32 mouse cellular contexts compared by ENCODE assay signal in genomic region chr16:9430509-9430908, GRCm38 (mm10).
"Had no signal": no experiment of that assay in that cellular context is flagged by ENCODE, and none has a peak within 500 bp of the region (broad histone marks: within the 10 kb centered on the region; RNA-seq: fewer than 3 reads in every experiment).

No protein-coding gene starts in this region.

- H3K4me1 ChIP-seq: limb, embryonic 10.5 days; limb, embryonic 12.5 days; limb, embryonic 13.5 days; limb, embryonic 15.5 days; liver, embryonic 12.5 days; liver, embryonic 13.5 days; liver, embryonic 15.5 days; lung, embryonic 15.5 days; megakaryocyte, embryonic 14.5 days; midbrain, embryonic 10.5 days; midbrain, embryonic 12.5 days; midbrain, embryonic 13.5 days; midbrain, embryonic 15.5 days; neural tube, embryonic 12.5 days had no signal

- ATAC-seq: liver, embryonic 12.5 days; liver, postnatal 0 days; lung, postnatal 0 days; midbrain, embryonic 13.5 days; midbrain, embryonic 15.5 days; midbrain, embryonic 16.5 days had no signal

- DNase-seq: left cerebral cortex, postnatal 4 days; liver; liver, embryonic 13.5 days; liver, postnatal 0 days; lung, adult 18-20 months; lung, adult 2 months; lung, embryonic 14.5 days; lung, postnatal 10 days; lung, postnatal 14 days; lung, postnatal 36 days; lung, postnatal 4 days; midbrain, embryonic 14.5 days had no signal

- H3K36me3 ChIP-seq: limb, embryonic 10.5 days; limb, embryonic 12.5 days; limb, embryonic 13.5 days; limb, embryonic 15.5 days; liver, embryonic 12.5 days; liver, embryonic 13.5 days; liver, embryonic 15.5 days; lung, embryonic 15.5 days; midbrain, embryonic 10.5 days; midbrain, embryonic 12.5 days; midbrain, embryonic 13.5 days; midbrain, embryonic 15.5 days; neural tube, embryonic 12.5 days had no signal

- H3K9me3 ChIP-seq: limb, embryonic 10.5 days; limb, embryonic 12.5 days; limb, embryonic 13.5 days; limb, embryonic 15.5 days; liver, embryonic 12.5 days; liver, embryonic 13.5 days; liver, embryonic 15.5 days; lung, embryonic 15.5 days; midbrain, embryonic 10.5 days; midbrain, embryonic 12.5 days; midbrain, embryonic 13.5 days; midbrain, embryonic 15.5 days; neural tube, embryonic 12.5 days had no signal

- H3K27me3 ChIP-seq: limb, embryonic 12.5 days; limb, embryonic 13.5 days; limb, embryonic 15.5 days; liver, embryonic 12.5 days; liver, embryonic 13.5 days; liver, embryonic 15.5 days; lung, embryonic 15.5 days; megakaryocyte, embryonic 14.5 days; midbrain, embryonic 15.5 days; neural tube, embryonic 12.5 days had no signal

- H3K9ac ChIP-seq: limb, embryonic 12.5 days; limb, embryonic 13.5 days; limb, embryonic 15.5 days; liver, embryonic 12.5 days; liver, embryonic 13.5 days; liver, embryonic 14.5 days; liver, embryonic 15.5 days; liver, postnatal 0 days; lung, embryonic 14.5 days; lung, embryonic 15.5 days; midbrain, embryonic 12.5 days; midbrain, embryonic 13.5 days; midbrain, embryonic 15.5 days; neural tube, embryonic 12.5 days had no signal

- H3K4me2 ChIP-seq: limb, embryonic 12.5 days; limb, embryonic 13.5 days; limb, embryonic 15.5 days; liver, embryonic 11.5 days; liver, embryonic 12.5 days; liver, embryonic 13.5 days; liver, embryonic 15.5 days; lung, embryonic 14.5 days; lung, embryonic 15.5 days; midbrain, embryonic 11.5 days; midbrain, embryonic 12.5 days; midbrain, embryonic 13.5 days; midbrain, embryonic 15.5 days; neural tube, embryonic 12.5 days had no signal

- H3K4me3 ChIP-seq: limb, embryonic 10.5 days; limb, embryonic 12.5 days; limb, embryonic 13.5 days; limb, embryonic 15.5 days; liver, embryonic 12.5 days; liver, embryonic 13.5 days; liver, embryonic 15.5 days; lung, embryonic 15.5 days; megakaryocyte, embryonic 14.5 days; midbrain, embryonic 10.5 days; midbrain, embryonic 12.5 days; midbrain, embryonic 13.5 days; midbrain, embryonic 15.5 days; myocyte; neural tube, embryonic 12.5 days had no signal

- H3K27ac ChIP-seq: limb, embryonic 10.5 days; limb, embryonic 12.5 days; limb, embryonic 13.5 days; limb, embryonic 15.5 days; liver, embryonic 12.5 days; liver, embryonic 13.5 days; liver, embryonic 14.5 days; liver, embryonic 15.5 days; lung, embryonic 15.5 days; macrophage; midbrain, embryonic 10.5 days; midbrain, embryonic 12.5 days; midbrain, embryonic 13.5 days; midbrain, embryonic 15.5 days; neural tube, embryonic 12.5 days had no signal
